Mouse (Mus musculus) ES-E14 (cell line): ENCODE results near the gene Fstl3. TPM values are rescaled to one million over a fixed set of nuclear protein-coding genes. Genes with fewer than 3 reads are reported as not detected.

ENCODE experiments used
- DNase-seq: peaks from one replicate; pipeline ENCODE4 v3.0.0-alpha.2; 2013; ENCODE audit warnings: low read depth, low spot score
- H3K27ac ChIP-seq: 2 replicates; pipeline ENCODE4 v1.5.1; 2012; ENCODE audit warnings: low read depth, mild to moderate bottlenecking, low read length, moderate library complexity, mixed read lengths; ENCODE audit not compliant: poor library complexity, insufficient read depth, severe bottlenecking
- H3K36me3 ChIP-seq: 2 replicates; pipeline ENCODE4 v1.6.1; 2012; ENCODE audit warnings: mild to moderate bottlenecking, low read length, moderate library complexity, mixed read lengths; ENCODE audit not compliant: control insufficient read depth, poor library complexity, insufficient read depth, severe bottlenecking
- H3K4me1 ChIP-seq, 2 experiments: fragments of 150-350 bp in 1 of 2; sonication (generic) in 1 of 2; 2 replicates each; pipeline ENCODE4 v1.6.1; 2012; ENCODE audit warnings: low read length in 2 of 2, mild to moderate bottlenecking in 1 of 2, mixed read lengths in 1 of 2; ENCODE audit not compliant: control insufficient read depth in 2 of 2, insufficient read depth in 2 of 2, poor library complexity in 1 of 2
- H3K4me3 ChIP-seq, 2 experiments: fragments of 150-350 bp in 1 of 2; sonication (generic) in 1 of 2; 2 replicates each; pipeline ENCODE4 v1.5.1; 2012; ENCODE audit warnings: low read length in 2 of 2, low read depth in 1 of 2, mild to moderate bottlenecking in 1 of 2, mixed read lengths in 1 of 2; ENCODE audit not compliant: insufficient read depth in 1 of 2, poor library complexity in 1 of 2, severe bottlenecking in 1 of 2
- H3K9ac ChIP-seq: 2 replicates; pipeline ENCODE4 v1.6.1; 2012; ENCODE audit warnings: low read depth, mild to moderate bottlenecking, low read length, mixed read lengths; ENCODE audit not compliant: poor library complexity, insufficient read depth, severe bottlenecking
- H3K9me3 ChIP-seq: fragments of 150-350 bp; sonication (generic); 2 replicates; pipeline ENCODE4 v1.6.1; 2012; ENCODE audit warnings: low read depth, mild to moderate bottlenecking, low read length; ENCODE audit not compliant: control insufficient read depth, insufficient read depth
- CHD2 ChIP-seq: IDR thresholded peaks from 2 replicates; pipeline ENCODE4 v1.6.1; 2014; ENCODE audit warnings: mild to moderate bottlenecking, low read depth, low read length, inconsistent platforms
- HCFC1 ChIP-seq: IDR thresholded peaks from 2 replicates; pipeline ENCODE4 v1.6.1; 2012; ENCODE audit warnings: low read length, inconsistent platforms, borderline replicate concordance; ENCODE audit not compliant: insufficient read depth
- MAFK ChIP-seq: IDR thresholded peaks from 2 replicates; pipeline ENCODE4 v1.6.1; 2014; ENCODE audit warnings: mild to moderate bottlenecking, low read depth, low read length, inconsistent platforms; ENCODE audit not compliant: insufficient read depth
- ZC3H11A ChIP-seq: IDR thresholded peaks from 2 replicates; pipeline ENCODE4 v1.6.1; 2012; ENCODE audit warnings: low read depth, mild to moderate bottlenecking, inconsistent platforms, low read length, borderline replicate concordance
- ZNF384 ChIP-seq: IDR thresholded peaks from 2 replicates; pipeline ENCODE4 v1.6.1; 2012; ENCODE audit warnings: low read depth, low read length, inconsistent platforms
- in situ Hi-C, 2 experiments: fragments of 600-800 bp; cut with MboI; formaldehyde crosslinking; loops; one replicate each; pipeline ENCODE4 v1.15.1; 2025; ENCODE audit warnings: low sequenced_read_pairs in 2 of 2, inconsistent platforms in 1 of 2; ENCODE audit not compliant: unreplicated experiment in 2 of 2
- total RNA-seq: library from RNA; depleted of rRNA; stranded (reverse); fragments of 300-350 nt; gene quantifications from 2 replicates; pipeline ENCODE4 v1.2.3, GENCODE M21; 2012

Gene Fstl3
- total RNA-seq, 1 experiment: 7.1 TPM

DNA sequence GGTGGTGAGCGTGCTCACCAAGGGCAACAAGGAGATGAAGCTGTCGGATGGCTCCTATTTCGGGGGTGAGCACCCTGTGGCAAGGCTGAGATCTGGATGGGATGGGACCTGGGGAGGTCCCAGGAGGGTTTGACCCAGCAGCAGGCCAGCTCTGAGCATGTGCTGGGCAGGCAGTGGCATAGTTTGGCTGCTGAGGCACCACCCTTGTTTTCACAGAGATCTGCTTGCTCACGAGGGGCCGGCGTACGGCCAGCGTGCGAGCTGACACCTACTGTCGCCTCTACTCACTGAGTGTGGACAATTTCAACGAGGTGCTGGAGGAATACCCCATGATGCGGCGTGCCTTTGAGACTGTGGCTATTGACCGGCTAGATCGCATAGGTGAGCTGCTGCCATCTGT lies 43.2 kb upstream of the Fstl3 start:
- Histone ChIP-seq H3K9me3 (peaks cover 11% of the 10 kb centered on the region; the same call in 1 of the 2 replicates), H3K27ac (no peak overlapping the region), H3K4me3 (no peak overlapping the region), H3K9ac (no peak overlapping the region), H3K36me3 (peaks cover 30% of the 10 kb centered on the region), H3K4me1 (peaks cover 0 to 2% of the 10 kb centered on the region in 2 experiments; a peak in 1 of 4 replicates)
- no peak for DNase-seq
- in situ Hi-C loops: no loop called here
- TF ChIP-seq MAFK (no peak), ZNF384 (no peak), CHD2 (no peak), HCFC1 (no peak), ZC3H11A (no peak)

DNA sequence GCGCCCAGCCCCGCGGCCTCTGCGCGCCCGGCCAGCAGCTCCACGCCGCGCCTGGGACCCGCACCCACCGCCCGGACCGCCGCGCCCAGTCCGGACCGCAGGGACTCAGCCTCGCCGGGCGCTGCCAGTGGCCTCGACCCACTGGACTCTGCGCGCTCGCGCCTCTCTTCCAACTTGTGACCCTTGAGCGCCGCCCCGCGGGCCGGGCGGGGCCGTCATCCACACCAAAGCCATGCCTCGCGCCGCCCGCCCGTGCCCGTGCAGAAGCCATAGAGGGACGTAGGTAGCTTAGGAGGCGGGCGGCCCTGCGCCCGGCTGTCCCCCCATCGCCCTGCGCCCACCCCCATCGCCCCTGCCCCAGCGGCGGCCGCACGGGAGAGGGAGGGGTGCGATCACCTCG lies 41.7 kb upstream of the Fstl3 start:
- in situ Hi-C loops: no loop called here
- DNase-seq: no peak
- H3K9me3 ChIP-seq: peaks cover 18% of the 10 kb centered on the region; the same call in 1 of the 2 replicates
- peak overlapping the region; percentile 58 to 65 for H3K4me3 ChIP-seq
- no peak for TF ChIP-seq MAFK
- TF ChIP-seq HCFC1: no peak
- TF ChIP-seq ZC3H11A: no peak
- no peak for TF ChIP-seq ZNF384
- no peak for TF ChIP-seq CHD2
- H3K36me3 ChIP-seq: peaks cover 45% of the 10 kb centered on the region
- no peaks in the 10 kb centered on the region for H3K4me1 ChIP-seq
- no peak overlapping the region for H3K27ac ChIP-seq
- H3K9ac ChIP-seq: peak overlapping the region; percentile 29

DNA sequence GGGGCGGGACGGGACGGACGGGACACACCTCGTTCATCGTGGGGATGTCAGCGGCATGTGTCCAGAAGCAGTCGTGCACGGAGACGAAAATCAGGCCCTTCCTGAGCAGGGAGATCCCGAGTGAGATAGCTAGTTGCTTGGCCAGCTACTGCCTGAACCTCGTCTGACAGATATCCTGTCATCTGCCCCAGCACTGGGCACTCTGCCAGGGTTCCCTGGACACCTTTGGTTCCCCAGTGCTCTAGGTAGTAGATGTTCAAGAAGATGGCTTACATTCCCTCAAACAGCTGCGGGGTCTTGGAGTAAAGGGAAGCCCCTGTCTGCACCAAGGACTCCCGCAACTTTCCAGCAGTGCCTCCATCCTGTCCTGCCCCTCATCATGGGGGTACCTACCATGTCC lies 40.4 kb upstream of the Fstl3 start:
- Histone ChIP-seq H3K9me3 (peaks cover 27% of the 10 kb centered on the region; the same call in 1 of the 2 replicates), H3K4me3 (no peak overlapping the region)

DNA sequence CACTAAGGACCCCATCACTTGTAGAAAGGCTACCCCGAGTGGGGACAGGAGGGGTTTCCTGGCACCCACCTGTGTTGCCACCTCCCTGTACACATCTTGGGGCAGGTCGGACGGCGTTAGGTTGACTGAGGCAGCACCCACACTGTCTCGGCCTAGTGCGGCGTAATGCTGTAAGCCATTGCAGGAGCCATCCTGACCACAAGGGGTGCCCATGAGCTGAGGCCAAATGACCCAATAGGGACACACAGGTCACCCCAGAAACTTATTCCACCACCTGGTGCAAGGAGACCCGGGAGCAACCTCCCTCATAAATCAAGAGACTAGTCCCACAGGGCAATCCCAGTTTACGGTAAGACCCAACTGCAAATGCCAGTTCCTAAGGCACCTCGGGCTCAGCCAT lies 38.8 kb upstream of the Fstl3 start:
- in situ Hi-C loops: no loop called here
- DNase-seq: no peak
- H3K4me1 ChIP-seq: no peaks in the 10 kb centered on the region
- H3K9me3 ChIP-seq: peaks cover 27% of the 10 kb centered on the region; the same call in 1 of the 2 replicates
- H3K4me3 ChIP-seq: no peak overlapping the region
- H3K36me3 ChIP-seq: peaks cover 68% of the 10 kb centered on the region
- TF ChIP-seq CHD2 (no peak), ZNF384 (no peak), MAFK (no peak), HCFC1 (no peak), ZC3H11A (no peak)
- no peak overlapping the region for H3K9ac ChIP-seq
- no peak overlapping the region for H3K27ac ChIP-seq

More for the DNA sequence above, 40.4 kb upstream of the Fstl3 start:
- Histone ChIP-seq H3K27ac (no peak overlapping the region), H3K4me1 (no peaks in the 10 kb centered on the region), H3K36me3 (peaks cover 58% of the 10 kb centered on the region), H3K9ac (no peak overlapping the region)
- no peak for DNase-seq
- in situ Hi-C loops: no loop called here
- no peak for TF ChIP-seq HCFC1
- no peak for TF ChIP-seq CHD2
- TF ChIP-seq MAFK: no peak

DNA sequence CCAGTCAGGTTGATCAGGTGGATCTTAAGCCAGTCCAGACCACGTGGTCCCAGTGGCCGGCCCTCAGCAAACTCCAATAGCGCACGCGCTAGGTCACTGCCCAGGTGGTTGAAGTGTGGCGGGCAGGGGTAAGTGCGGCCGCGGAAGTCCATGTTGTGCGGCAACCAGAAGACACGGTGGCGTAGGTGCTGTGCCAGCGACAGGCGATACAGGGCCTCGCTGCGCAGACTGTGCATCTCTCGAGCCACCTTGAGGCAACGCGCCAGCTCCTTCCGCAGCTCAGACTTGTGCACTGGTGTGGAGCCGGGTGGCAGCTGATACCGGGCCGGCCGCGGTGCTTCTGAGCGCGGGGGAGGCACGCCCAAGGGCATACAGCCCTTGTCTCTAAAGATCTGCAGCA lies 37.8 kb upstream of the Fstl3 start:
- TF ChIP-seq CHD2 (no peak), ZC3H11A (no peak), ZNF384 (no peak), HCFC1 (no peak), MAFK (no peak)
- Histone ChIP-seq H3K9me3 (peaks cover 27% of the 10 kb centered on the region; the same call in 1 of the 2 replicates), H3K36me3 (peaks cover 73% of the 10 kb centered on the region), H3K4me3 (no peak overlapping the region), H3K9ac (no peak overlapping the region), H3K27ac (no peak overlapping the region), H3K4me1 (no peaks in the 10 kb centered on the region)
- in situ Hi-C loops: no loop called here
- DNase-seq: no peak
